Mouse (Mus musculus) liver, postnatal 0 days (tissue): ENCODE data around the gene Tnfrsf21. TPM values are rescaled to one million over a fixed set of nuclear protein-coding genes. Genes with fewer than 3 reads are reported as not detected.

Source experiments
- ATAC-seq: fragments of 200-750 bp; cut with Nextera tagmentation; 2 replicates; pipeline ENCODE4 v1.8.0; 2017; ENCODE audit warnings: mild to moderate bottlenecking, moderate library complexity
- DNase-seq: peaks from one replicate; pipeline ENCODE4 v3.0.0-alpha.2; 2016
- H3K27ac ChIP-seq: fragments of 300-500 bp; sonication (generic); 2 replicates; pipeline ENCODE4 v1.5.1; 2014; ENCODE audit warnings: antibody characterized with exemption, moderate library complexity, mild to moderate bottlenecking, low read depth
- H3K27me3 ChIP-seq: fragments of 300-500 bp; sonication (generic); 2 replicates; pipeline ENCODE4 v1.6.1; 2014; ENCODE audit warnings: low read length, control low read depth, mixed read lengths; ENCODE audit not compliant: insufficient read depth
- H3K36me3 ChIP-seq: fragments of 300-500 bp; sonication (generic); replicated peaks from 2 replicates; pipeline ENCODE4 v1.6.1; 2014; ENCODE audit warnings: mild to moderate bottlenecking, control low read depth, low read length, moderate library complexity, mixed read lengths; ENCODE audit not compliant: insufficient read depth
- H3K4me1 ChIP-seq: fragments of 300-500 bp; sonication (generic); 2 replicates; pipeline ENCODE4 v1.6.1; 2014; ENCODE audit warnings: antibody characterized with exemption, mild to moderate bottlenecking, control low read depth; ENCODE audit not compliant: insufficient read depth
- H3K4me2 ChIP-seq: fragments of 300-500 bp; sonication (generic); 2 replicates; pipeline ENCODE4 v1.6.1; 2014; ENCODE audit warnings: low read depth, mild to moderate bottlenecking, low read length, moderate library complexity, mixed read lengths
- H3K4me3 ChIP-seq: fragments of 300-500 bp; sonication (generic); 2 replicates; pipeline ENCODE4 v1.5.1; 2014; ENCODE audit warnings: low read depth, low read length
- H3K9ac ChIP-seq: fragments of 300-500 bp; sonication (generic); replicated peaks from 2 replicates; pipeline ENCODE4 v1.6.1; 2014; ENCODE audit warnings: mild to moderate bottlenecking, moderate library complexity
- H3K9me3 ChIP-seq: fragments of 300-500 bp; sonication (generic); 2 replicates; pipeline ENCODE4 v1.6.1; 2016; ENCODE audit warnings: mild to moderate bottlenecking, control low read depth, low read length, mixed read lengths
- CTCF ChIP-seq: sonication (generic); IDR thresholded peaks from 2 replicates; pipeline ENCODE4 v1.5.1; 2016; ENCODE audit warnings: antibody characterized with exemption, low read depth
- EP300 ChIP-seq: IDR thresholded peaks from 2 replicates; pipeline ENCODE4 v1.6.1; 2016; ENCODE audit warnings: antibody characterized with exemption, low read depth, mild to moderate bottlenecking
- whole genome bisulfite sequencing: fragments of 180-500 bp; shearing (Covaris S2); extraction: QIAGEN DNeasy Blood & Tissue Kit; methylation state at CpG from one replicate; pipeline ENCODE4 v1.1.7; 2014; ENCODE audit not compliant: insufficient replicate concordance; 5-methylcytosine and 5-hydroxymethylcytosine counted together
- polyA plus RNA-seq: library from polyadenylated mRNA; unstranded; fragments of >200 nt; fragmentation: Nextera tagmentation; extraction: Ambion mirVana; gene quantifications from 2 replicates; pipeline ENCODE4 v1.2.1, GENCODE M21; 2015

Tnfrsf21 gene
- polyA plus RNA-seq, 1 experiment from 2014 or later = 15.4 TPM

GRCm38 (mm10) chr17:43128908-43129533 is 112.7 kb downstream of the Tnfrsf21 start:
- TF ChIP-seq EP300 (no peak), CTCF (no peak)
- no peak overlapping the region for H3K27ac ChIP-seq

GRCm38 (mm10) chr17:43130115-43130869 is 113.9 kb downstream of the Tnfrsf21 start:
- 76% methylated on average over 3 of the region's 3 CpGs for WGBS

More at GRCm38 (mm10) chr17:43128908-43129533, 112.7 kb downstream of the Tnfrsf21 start:
- Histone ChIP-seq H3K27me3 (no peaks in the 10 kb centered on the region), H3K36me3 (no peaks in the 10 kb centered on the region), H3K9ac (no peak overlapping the region), H3K9me3 (no peaks in the 10 kb centered on the region), H3K4me1 (no peaks in the 10 kb centered on the region), H3K4me3 (no peak overlapping the region), H3K4me2 (no peak overlapping the region)
- WGBS = 80% methylated on average over 7 of the region's 7 CpGs
- ATAC-seq = no peak
- no peak for DNase-seq

GRCm38 (mm10) chr17:43130870-43131264 is 114.5 kb downstream of the Tnfrsf21 start:
- Histone ChIP-seq H3K9ac (no peak overlapping the region), H3K27ac (no peak overlapping the region), H3K4me3 (no peak overlapping the region), H3K4me1 (no peaks in the 10 kb centered on the region), H3K27me3 (no peaks in the 10 kb centered on the region), H3K4me2 (no peak overlapping the region), H3K36me3 (no peaks in the 10 kb centered on the region), H3K9me3 (no peaks in the 10 kb centered on the region)
- DNase-seq (no peak), ATAC-seq (no peak)
- TF ChIP-seq EP300 = no peak
- TF ChIP-seq CTCF = no peak

More at GRCm38 (mm10) chr17:43130115-43130869, 113.9 kb downstream of the Tnfrsf21 start:
- ATAC-seq (no peak), DNase-seq (no peak)
- H3K4me1 ChIP-seq = no peaks in the 10 kb centered on the region
- H3K9ac ChIP-seq = no peak overlapping the region
- H3K27me3 ChIP-seq = no peaks in the 10 kb centered on the region
- TF ChIP-seq CTCF (no peak), EP300 (no peak)
- no peaks in the 10 kb centered on the region for H3K9me3 ChIP-seq
- no peaks in the 10 kb centered on the region for H3K36me3 ChIP-seq
- H3K27ac ChIP-seq = no peak overlapping the region
- H3K4me2 ChIP-seq = no peak overlapping the region
- no peak overlapping the region for H3K4me3 ChIP-seq

- Histone ChIP-seq H3K4me3 (no peak overlapping the region), H3K9ac (no peak overlapping the region), H3K36me3 (no peaks in the 10 kb centered on the region), H3K4me2 (no peak overlapping the region), H3K27me3 (no peaks in the 10 kb centered on the region), H3K27ac (no peak overlapping the region), H3K9me3 (no peaks in the 10 kb centered on the region), H3K4me1 (0 out of 2 replicates have a peak, but pooled peaks cover 3% of the 10 kb centered on the region)
- TF ChIP-seq EP300 (no peak), CTCF (no peak)
- no peak for DNase-seq
- ATAC-seq = no peak
- WGBS = 86% methylated on average over 5 of the region's 5 CpGs
Observed at GRCm38 (mm10) chr17:43132477-43132876, 116.1 kb downstream of the Tnfrsf21 start.

GRCm38 (mm10) chr17:43133106-43133505 is 116.8 kb downstream of the Tnfrsf21 start:
- H3K27me3 ChIP-seq = no peaks in the 10 kb centered on the region
- ATAC-seq = no peak
- WGBS = 76% methylated on average over 4 of the region's 4 CpGs

GRCm38 (mm10) chr17:43134991-43135390 is 118.6 kb downstream of the Tnfrsf21 start:
- Histone ChIP-seq H3K27me3 (no peaks in the 10 kb centered on the region), H3K9me3 (no peaks in the 10 kb centered on the region), H3K27ac (no peak overlapping the region), H3K9ac (no peak overlapping the region), H3K4me3 (no peak overlapping the region), H3K4me1 (peaks cover 11% of the 10 kb centered on the region; the same call in 1 of the 2 replicates), H3K4me2 (no peak overlapping the region), H3K36me3 (no peaks in the 10 kb centered on the region)
- TF ChIP-seq CTCF = no peak
- TF ChIP-seq EP300 = no peak
- ATAC-seq (no peak), DNase-seq (no peak)
- WGBS = 68% methylated on average over 4 of the region's 4 CpGs

More at GRCm38 (mm10) chr17:43133106-43133505, 116.8 kb downstream of the Tnfrsf21 start:
- TF ChIP-seq CTCF = no peak
- TF ChIP-seq EP300 = no peak
- no peak overlapping the region for H3K9ac ChIP-seq
- no peak overlapping the region for H3K4me3 ChIP-seq
- H3K36me3 ChIP-seq = no peaks in the 10 kb centered on the region
- no peak overlapping the region for H3K4me2 ChIP-seq
- no peaks in the 10 kb centered on the region for H3K9me3 ChIP-seq
- H3K4me1 ChIP-seq = peaks cover 7% of the 10 kb centered on the region; the same call in 1 of the 2 replicates
- DNase-seq = no peak
- H3K27ac ChIP-seq = no peak overlapping the region
